Mouse (Mus musculus): ENCODE measurements around the gene Ppig. TPM values are rescaled to one million over a fixed set of nuclear protein-coding genes. Genes with fewer than 3 reads are reported as not detected.
A peak's percentile ranks its signal among the peaks of the same experiment; 100 is the strongest.
"Not testable (repeated sequence)": the region's sequence is repeated elsewhere in the genome, so short reads cannot be mapped to it uniquely, and the experiment has no call there.

The Ppig gene
- polyA plus RNA-seq (2011; ENCODE audit: insufficient read depth, insufficient read length, low read depth, missing spikeins): 165 and 179 TPM in 2 replicates

DNA sequence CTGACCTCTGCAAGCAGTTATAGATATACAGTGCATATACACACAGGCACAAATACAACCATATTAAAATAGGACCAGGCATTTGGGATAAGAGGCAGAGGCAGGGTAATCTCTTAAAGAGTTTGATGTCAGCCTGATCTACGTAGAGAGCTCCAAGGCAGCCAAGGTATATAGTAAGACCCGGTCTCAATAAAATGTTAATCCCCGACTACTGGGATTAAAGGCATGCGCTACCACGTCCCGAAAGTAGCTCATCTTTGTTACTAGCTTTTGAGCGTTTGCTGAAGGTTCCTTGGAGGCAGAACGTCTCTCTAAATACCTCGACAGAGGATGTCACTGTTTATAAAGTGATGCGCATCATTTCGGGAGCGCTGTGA is at the start of gene Ppig:
Ppig (plus strand) TSS at position 273 of the 377 bp plus-strand sequence.
- H3K9ac ChIP-seq (ENCODE audit: low read depth, poor library complexity, severe bottlenecking): peak within 1 kb of the TSS; percentile 93
- peak within 1 kb of the TSS; percentile 55; the same call in 1 of the 2 replicates for H3K27ac ChIP-seq (ENCODE audit: insufficient read depth, low read length)
- peak within 1 kb of the TSS; percentile 90 for H3K4me3 ChIP-seq (ENCODE audit: low read depth, low read length)
- H3K9me3 ChIP-seq (replicated peaks; ENCODE audit: control insufficient read depth, insufficient read depth, low read length, poor library complexity, severe bottlenecking): no peaks in the 10 kb centered on the region
- TF ChIP-seq CTCF (IDR thresholded peaks at IDR 0.05; ENCODE audit: low read depth, low read length) (no peak), POLR2A (IDR thresholded peaks at IDR 0.05; ENCODE audit: insufficient read depth, low read length) (no peak)
- H3K27me3 ChIP-seq (ENCODE audit: control insufficient read depth, insufficient read depth, low read length, poor library complexity, severe bottlenecking): no peaks in the 10 kb centered on the region
- H3K36me3 ChIP-seq (ENCODE audit: control insufficient read depth, insufficient read depth, low read length, poor library complexity, severe bottlenecking): no peaks in the 10 kb centered on the region
- H3K4me1 ChIP-seq (ENCODE audit: control insufficient read depth, insufficient read depth, low read length): peaks cover 3% of the 10 kb centered on the region

DNA sequence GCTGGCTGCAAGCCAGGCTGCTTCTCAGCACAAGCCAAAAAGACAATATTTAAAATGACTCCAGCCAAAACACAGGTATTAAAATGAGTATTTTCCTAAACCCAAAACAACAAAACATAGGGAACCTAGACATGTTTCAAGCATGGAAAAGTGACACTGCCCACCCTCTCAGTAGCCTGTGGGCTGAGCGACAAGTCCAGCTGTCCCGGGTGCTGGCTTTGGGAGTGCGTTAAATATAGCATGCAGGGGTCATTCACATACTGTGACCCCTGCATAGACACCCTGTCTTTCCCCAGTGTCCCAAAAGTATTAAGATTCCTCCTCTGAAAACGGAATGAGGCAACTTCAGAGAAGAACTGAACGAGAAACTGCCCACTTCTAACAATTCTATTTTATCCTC is 48.6 kb upstream of the Ppig start:
- no peaks in the 10 kb centered on the region; the same call in 1 of the 2 replicates for H3K9me3 ChIP-seq (replicated peaks; ENCODE audit: control insufficient read depth, insufficient read depth, low read length, poor library complexity, severe bottlenecking)
- no peak for TF ChIP-seq POLR2A (IDR thresholded peaks at IDR 0.05; ENCODE audit: insufficient read depth, low read length)
- no peak for TF ChIP-seq EP300 (IDR thresholded peaks at IDR 0.05; ENCODE audit: insufficient read depth, low read depth, low read length)
- TF ChIP-seq CTCF (IDR thresholded peaks at IDR 0.05; ENCODE audit: low read depth, low read length): no peak
- no peaks in the 10 kb centered on the region for H3K4me1 ChIP-seq (ENCODE audit: control insufficient read depth, insufficient read depth, low read length)

DNA sequence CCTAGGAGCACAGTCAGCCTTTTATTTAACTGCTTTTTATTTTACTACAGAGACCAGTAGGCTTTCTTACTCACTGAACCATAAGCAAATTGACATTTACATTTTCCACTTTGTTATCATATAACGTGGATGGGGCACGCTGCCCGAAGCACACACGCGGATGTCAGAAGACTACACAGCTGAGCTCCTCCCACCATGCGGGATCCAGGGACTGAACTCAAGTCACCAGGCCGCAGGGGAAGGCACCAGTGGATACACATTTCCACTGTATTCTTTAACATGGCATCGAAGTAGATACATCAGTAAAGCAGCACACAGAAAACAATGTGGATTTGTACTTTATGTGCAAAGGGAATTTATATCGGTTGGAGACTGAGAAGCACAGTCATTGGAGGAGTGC is 47.1 kb upstream of the Ppig start:
- Histone ChIP-seq H3K9me3 (replicated peaks; ENCODE audit: control insufficient read depth, insufficient read depth, low read length, poor library complexity, severe bottlenecking) (no peaks in the 10 kb centered on the region), H3K27me3 (ENCODE audit: control insufficient read depth, insufficient read depth, low read length, poor library complexity, severe bottlenecking) (no peaks in the 10 kb centered on the region), H3K4me3 (ENCODE audit: low read depth, low read length) (no peak overlapping the region), H3K36me3 (ENCODE audit: control insufficient read depth, insufficient read depth, low read length, poor library complexity, severe bottlenecking) (no peaks in the 10 kb centered on the region), H3K9ac (ENCODE audit: low read depth, poor library complexity, severe bottlenecking) (no peak overlapping the region), H3K4me1 (ENCODE audit: control insufficient read depth, insufficient read depth, low read length) (no peaks in the 10 kb centered on the region), H3K27ac (ENCODE audit: insufficient read depth, low read length) (no peak overlapping the region)
- TF ChIP-seq EP300 (IDR thresholded peaks at IDR 0.05; ENCODE audit: insufficient read depth, low read depth, low read length): no peak
- TF ChIP-seq CTCF (IDR thresholded peaks at IDR 0.05; ENCODE audit: low read depth, low read length): no peak
- TF ChIP-seq POLR2A (IDR thresholded peaks at IDR 0.05; ENCODE audit: insufficient read depth, low read length): no peak

More for the DNA sequence above, 48.6 kb upstream of the Ppig start:
- Histone ChIP-seq H3K4me3 (ENCODE audit: low read depth, low read length) (no peak overlapping the region), H3K27ac (ENCODE audit: insufficient read depth, low read length) (no peak overlapping the region), H3K36me3 (ENCODE audit: control insufficient read depth, insufficient read depth, low read length, poor library complexity, severe bottlenecking) (no peaks in the 10 kb centered on the region), H3K27me3 (ENCODE audit: control insufficient read depth, insufficient read depth, low read length, poor library complexity, severe bottlenecking) (no peaks in the 10 kb centered on the region), H3K9ac (ENCODE audit: low read depth, poor library complexity, severe bottlenecking) (no peak overlapping the region)

DNA sequence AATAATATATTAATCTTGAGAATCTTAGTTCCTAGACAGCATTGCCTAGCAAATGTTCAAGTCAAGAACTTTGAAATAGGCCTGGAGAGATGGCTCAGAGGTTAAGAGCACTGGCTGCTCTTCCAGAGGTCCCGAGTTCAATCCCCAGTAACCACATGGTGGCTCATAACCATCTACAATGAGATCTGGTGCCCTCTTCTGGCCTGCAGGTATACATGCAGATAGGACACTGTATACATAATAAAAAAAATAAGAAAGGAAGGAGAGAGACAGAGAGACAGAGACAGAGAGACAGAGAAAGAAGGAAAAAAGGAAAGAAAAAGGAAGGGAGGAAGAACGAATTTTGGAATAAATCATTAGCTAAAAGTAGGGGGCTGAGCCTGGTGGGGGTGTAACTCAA is 45.6 kb upstream of the Ppig start:
- no peaks in the 10 kb centered on the region for H3K36me3 ChIP-seq (ENCODE audit: control insufficient read depth, insufficient read depth, low read length, poor library complexity, severe bottlenecking)
- H3K9ac ChIP-seq (ENCODE audit: low read depth, poor library complexity, severe bottlenecking): no peak overlapping the region
- H3K27me3 ChIP-seq (ENCODE audit: control insufficient read depth, insufficient read depth, low read length, poor library complexity, severe bottlenecking): no peaks in the 10 kb centered on the region
- no peaks in the 10 kb centered on the region for H3K9me3 ChIP-seq (replicated peaks; ENCODE audit: control insufficient read depth, insufficient read depth, low read length, poor library complexity, severe bottlenecking)
- H3K27ac ChIP-seq (ENCODE audit: insufficient read depth, low read length): no peak overlapping the region
- H3K4me1 ChIP-seq (ENCODE audit: control insufficient read depth, insufficient read depth, low read length): no peaks in the 10 kb centered on the region
- H3K4me3 ChIP-seq (ENCODE audit: low read depth, low read length): no peak overlapping the region
- no peak for TF ChIP-seq EP300 (IDR thresholded peaks at IDR 0.05; ENCODE audit: insufficient read depth, low read depth, low read length)
- TF ChIP-seq POLR2A (IDR thresholded peaks at IDR 0.05; ENCODE audit: insufficient read depth, low read length): no peak
- peak; percentile 6 for TF ChIP-seq CTCF (IDR thresholded peaks at IDR 0.05; ENCODE audit: low read depth, low read length)

DNA sequence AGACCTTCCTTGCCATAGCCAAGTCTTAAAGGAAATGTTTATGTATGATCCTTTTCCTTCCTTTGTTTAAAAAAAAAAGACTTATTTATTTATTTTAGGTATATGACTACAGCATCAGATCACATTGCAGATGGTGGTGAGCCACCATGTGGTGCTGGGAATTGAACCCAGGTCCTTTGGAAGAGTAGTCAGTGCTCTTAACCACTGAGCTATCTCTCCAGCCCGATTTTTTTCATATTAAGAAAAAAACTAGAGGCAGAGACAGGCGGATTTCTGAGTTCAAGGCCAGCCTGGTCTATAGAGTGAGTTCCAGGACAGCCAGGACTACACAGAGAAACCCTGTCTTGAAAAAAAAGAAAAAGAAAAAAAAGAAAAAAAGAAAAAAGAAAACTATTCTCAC is 45.1 kb upstream of the Ppig start:
- not testable (repeated sequence) for H3K4me3 ChIP-seq (ENCODE audit: low read depth, low read length); H3K36me3 ChIP-seq (ENCODE audit: control insufficient read depth, insufficient read depth, low read length, poor library complexity, severe bottlenecking); H3K4me1 ChIP-seq (ENCODE audit: control insufficient read depth, insufficient read depth, low read length); H3K9ac ChIP-seq (ENCODE audit: low read depth, poor library complexity, severe bottlenecking); H3K27me3 ChIP-seq (ENCODE audit: control insufficient read depth, insufficient read depth, low read length, poor library complexity, severe bottlenecking); H3K27ac ChIP-seq (ENCODE audit: insufficient read depth, low read length); H3K9me3 ChIP-seq (replicated peaks; ENCODE audit: control insufficient read depth, insufficient read depth, low read length, poor library complexity, severe bottlenecking)

DNA sequence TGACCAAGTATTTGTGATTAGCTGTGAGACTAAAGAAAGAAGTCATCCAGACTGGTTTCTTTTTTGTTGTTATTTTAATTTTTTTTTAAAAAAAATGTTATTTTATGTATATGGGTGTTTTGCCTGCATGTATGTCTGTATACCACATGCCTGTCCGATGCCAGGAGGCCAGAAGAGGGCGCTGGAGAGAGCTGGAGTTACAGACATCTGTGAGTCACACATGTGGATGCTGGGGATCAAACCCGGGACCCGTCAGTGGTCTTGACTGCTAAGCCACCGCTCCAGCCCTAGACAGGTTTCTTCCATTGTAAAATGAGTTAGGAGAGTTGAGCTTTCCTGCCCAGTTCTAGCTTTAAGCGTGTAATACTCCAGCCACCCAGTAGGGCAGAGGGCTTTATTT is 42.4 kb upstream of the Ppig start:
- Histone ChIP-seq H3K27me3 (ENCODE audit: control insufficient read depth, insufficient read depth, low read length, poor library complexity, severe bottlenecking) (no peaks in the 10 kb centered on the region), H3K9me3 (replicated peaks; ENCODE audit: control insufficient read depth, insufficient read depth, low read length, poor library complexity, severe bottlenecking) (no peaks in the 10 kb centered on the region), H3K36me3 (ENCODE audit: control insufficient read depth, insufficient read depth, low read length, poor library complexity, severe bottlenecking) (no peaks in the 10 kb centered on the region), H3K4me1 (ENCODE audit: control insufficient read depth, insufficient read depth, low read length) (no peaks in the 10 kb centered on the region), H3K4me3 (ENCODE audit: low read depth, low read length) (no peak overlapping the region), H3K9ac (ENCODE audit: low read depth, poor library complexity, severe bottlenecking) (no peak overlapping the region), H3K27ac (ENCODE audit: insufficient read depth, low read length) (no peak overlapping the region)
- TF ChIP-seq EP300 (IDR thresholded peaks at IDR 0.05; ENCODE audit: insufficient read depth, low read depth, low read length) (no peak), CTCF (IDR thresholded peaks at IDR 0.05; ENCODE audit: low read depth, low read length) (peak; percentile 80), POLR2A (IDR thresholded peaks at IDR 0.05; ENCODE audit: insufficient read depth, low read length) (no peak)

Data from ES-Bruce4 (cell line).